Mouse (Mus musculus): ENCODE measurements around the gene Cbwd1. TPM values are rescaled to one million over a fixed set of nuclear protein-coding genes. Genes with fewer than 3 reads are reported as not detected.

Cbwd1 gene
- polyA plus RNA-seq, 1 experiment from 2014 or later, result 27.6 TPM

GRCm38 (mm10) chr19:24994900-24995299 lies 33.5 kb upstream of the Cbwd1 start:
- no peak for ATAC-seq (ENCODE audit: insufficient number of reproducible peaks, insufficient read depth, low FRiP score, low TSS enrichment, low read depth)
- Histone ChIP-seq H3K4me2 (no peak overlapping the region), H3K4me1 (replicated peaks) (peaks cover 3% of the 10 kb centered on the region), H3K36me3 (no peaks in the 10 kb centered on the region), H3K9ac (replicated peaks) (no peak overlapping the region), H3K4me3 (replicated peaks) (no peak overlapping the region), H3K27me3 (peaks cover 37% of the 10 kb centered on the region), H3K27ac (no peak overlapping the region), H3K9me3 (no peaks in the 10 kb centered on the region)
- 46% methylated on average over 8 of the region's 8 CpGs for WGBS

GRCm38 (mm10) chr19:24993526-24993925 lies 32.1 kb upstream of the Cbwd1 start:
- no peaks in the 10 kb centered on the region for H3K36me3 ChIP-seq
- ATAC-seq (ENCODE audit: insufficient number of reproducible peaks, insufficient read depth, low FRiP score, low TSS enrichment, low read depth), result no peak
- 66% methylated on average over 6 of the region's 6 CpGs for WGBS

DNA sequence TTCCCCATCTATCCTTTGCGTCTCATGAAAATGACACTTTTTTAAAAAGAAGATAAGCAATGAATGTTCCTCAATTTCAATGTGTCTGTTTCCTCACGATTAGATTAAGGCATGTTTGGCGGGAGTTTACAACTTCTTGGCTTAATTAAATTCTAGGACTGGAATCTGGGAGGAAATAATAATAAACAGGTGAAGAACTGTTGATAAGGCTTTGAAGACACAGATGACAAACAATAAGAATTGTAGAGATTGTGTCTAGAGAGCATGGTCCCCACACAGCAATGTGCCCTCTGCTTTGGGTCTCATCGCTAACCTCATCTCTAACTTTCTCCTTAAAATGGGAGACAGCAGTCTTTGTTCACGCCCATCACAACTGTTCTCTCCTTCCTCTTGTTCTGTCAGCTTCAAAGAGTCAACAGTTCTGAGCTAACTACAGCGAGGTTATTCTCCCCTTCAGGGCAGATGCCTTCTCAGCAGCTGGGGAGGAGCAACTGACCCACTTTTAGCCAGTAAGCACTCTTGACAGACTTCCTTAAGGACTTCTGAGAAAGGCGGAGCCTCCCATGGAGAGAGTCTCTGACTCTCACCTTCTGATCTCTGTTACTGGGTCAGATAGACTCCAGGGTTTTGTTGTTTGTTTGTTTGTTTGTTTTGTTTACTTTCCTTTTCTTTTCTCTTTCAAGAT lies 28.9 kb upstream of the Cbwd1 start:
- Histone ChIP-seq H3K4me1 (replicated peaks) (peaks cover 3% of the 10 kb centered on the region; the same call in 1 of the 2 replicates), H3K27ac (no peak overlapping the region), H3K36me3 (no peaks in the 10 kb centered on the region), H3K9ac (replicated peaks) (no peak overlapping the region), H3K4me2 (no peak overlapping the region), H3K4me3 (replicated peaks) (no peak overlapping the region), H3K9me3 (no peaks in the 10 kb centered on the region), H3K27me3 (no peaks in the 10 kb centered on the region)
- 67% methylated on average over 7 of the region's 7 CpGs for WGBS
- no peak for ATAC-seq (ENCODE audit: insufficient number of reproducible peaks, insufficient read depth, low FRiP score, low TSS enrichment, low read depth)

More at GRCm38 (mm10) chr19:24993526-24993925, 32.1 kb upstream of the Cbwd1 start:
- H3K4me1 ChIP-seq (replicated peaks), result peaks cover 3% of the 10 kb centered on the region; the same call in 1 of the 2 replicates
- no peak overlapping the region for H3K4me2 ChIP-seq
- peaks cover 23% of the 10 kb centered on the region; the same call in 1 of the 2 replicates for H3K27me3 ChIP-seq
- no peaks in the 10 kb centered on the region for H3K9me3 ChIP-seq
- no peak overlapping the region for H3K27ac ChIP-seq
- no peak overlapping the region for H3K9ac ChIP-seq (replicated peaks)
- no peak overlapping the region for H3K4me3 ChIP-seq (replicated peaks)

- WGBS, result 84% methylated on average over 5 of the region's 5 CpGs
These were observed 27.4 kb upstream of the Cbwd1 start for GRCm38 (mm10) chr19:24988831-24989230.

GRCm38 (mm10) chr19:24987355-24987754 lies 25.9 kb upstream of the Cbwd1 start:
- Histone ChIP-seq H3K36me3 (no peaks in the 10 kb centered on the region), H3K4me2 (no peak overlapping the region), H3K27ac (no peak overlapping the region), H3K4me1 (replicated peaks) (no peaks in the 10 kb centered on the region), H3K4me3 (replicated peaks) (no peak overlapping the region), H3K27me3 (no peaks in the 10 kb centered on the region), H3K9me3 (no peaks in the 10 kb centered on the region), H3K9ac (replicated peaks) (no peak overlapping the region)
- WGBS, result 69% methylated on average over 4 of the region's 4 CpGs
- ATAC-seq (ENCODE audit: insufficient number of reproducible peaks, insufficient read depth, low FRiP score, low TSS enrichment, low read depth), result no peak

More at GRCm38 (mm10) chr19:24988831-24989230, 27.4 kb upstream of the Cbwd1 start:
- Histone ChIP-seq H3K27ac (no peak overlapping the region), H3K36me3 (no peaks in the 10 kb centered on the region), H3K4me2 (no peak overlapping the region), H3K4me1 (replicated peaks) (no peaks in the 10 kb centered on the region), H3K9ac (replicated peaks) (no peak overlapping the region), H3K9me3 (no peaks in the 10 kb centered on the region), H3K27me3 (no peaks in the 10 kb centered on the region), H3K4me3 (replicated peaks) (no peak overlapping the region)
- no peak for ATAC-seq (ENCODE audit: insufficient number of reproducible peaks, insufficient read depth, low FRiP score, low TSS enrichment, low read depth)

DNA sequence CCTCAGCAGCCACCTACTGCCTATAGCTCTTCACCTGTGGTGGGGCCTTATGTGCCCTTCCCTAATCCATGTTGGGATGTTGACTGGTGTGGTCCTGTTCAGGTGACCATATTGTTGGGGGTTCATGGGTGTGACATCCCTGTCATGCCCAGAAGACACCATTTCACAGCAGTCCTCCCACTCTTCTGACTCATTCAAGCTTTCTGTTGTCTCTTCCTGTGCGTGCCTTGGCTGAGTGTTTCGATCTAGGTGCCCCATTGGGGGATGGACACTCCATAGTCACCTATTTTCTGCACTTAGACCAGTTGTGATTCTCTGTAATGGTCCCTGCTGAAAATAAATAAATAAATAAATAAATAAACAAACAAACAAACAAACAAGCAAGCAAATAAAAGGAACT lies 23.6 kb upstream of the Cbwd1 start:
- H3K4me2 ChIP-seq, result no peak overlapping the region
- no peaks in the 10 kb centered on the region for H3K27me3 ChIP-seq
- no peak overlapping the region for H3K9ac ChIP-seq (replicated peaks)
- no peak for ATAC-seq (ENCODE audit: insufficient number of reproducible peaks, insufficient read depth, low FRiP score, low TSS enrichment, low read depth)
- WGBS, result 89% methylated on average over 2 of the region's 2 CpGs
- H3K9me3 ChIP-seq, result no peaks in the 10 kb centered on the region
- H3K27ac ChIP-seq, result no peak overlapping the region
- no peak overlapping the region for H3K4me3 ChIP-seq (replicated peaks)
- no peaks in the 10 kb centered on the region for H3K4me1 ChIP-seq (replicated peaks)
- no peaks in the 10 kb centered on the region for H3K36me3 ChIP-seq

DNA sequence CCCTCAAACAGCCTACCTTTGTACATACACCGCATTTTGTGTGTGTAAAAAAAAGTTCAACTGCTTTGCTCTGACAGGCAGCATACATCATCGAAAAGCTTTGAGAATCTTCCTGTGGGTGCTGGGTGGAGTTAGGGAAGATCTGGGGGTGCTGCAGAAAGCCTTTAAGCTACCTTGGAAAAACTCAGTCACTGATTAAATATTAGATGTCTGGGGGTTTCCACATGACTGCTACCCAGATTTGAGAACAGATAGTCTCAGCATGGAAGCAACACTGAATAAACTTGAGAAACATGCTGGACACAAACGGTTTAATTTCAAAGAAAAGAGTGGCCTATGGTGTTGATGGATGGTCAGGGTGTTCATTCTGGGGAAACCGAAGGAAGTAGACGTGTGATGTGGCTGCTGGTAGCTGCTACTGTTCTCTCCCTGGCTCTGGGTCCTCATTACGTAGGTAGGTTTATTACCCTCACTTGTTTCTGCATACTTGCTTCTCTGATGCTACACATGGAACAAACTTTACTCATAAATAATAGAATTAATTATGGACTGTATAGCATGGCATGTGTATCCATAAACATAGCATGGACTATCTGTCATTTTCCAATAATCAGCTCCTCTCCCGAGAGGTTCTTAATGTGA lies 22.6 kb upstream of the Cbwd1 start:
- Histone ChIP-seq H3K9me3 (no peaks in the 10 kb centered on the region), H3K4me3 (replicated peaks) (no peak overlapping the region), H3K4me2 (no peak overlapping the region), H3K4me1 (replicated peaks) (no peaks in the 10 kb centered on the region), H3K36me3 (no peaks in the 10 kb centered on the region), H3K9ac (replicated peaks) (no peak overlapping the region), H3K27me3 (no peaks in the 10 kb centered on the region), H3K27ac (no peak overlapping the region)
- no peak for ATAC-seq (ENCODE audit: insufficient number of reproducible peaks, insufficient read depth, low FRiP score, low TSS enrichment, low read depth)
- 74% methylated on average over 7 of the region's 7 CpGs for WGBS

GRCm38 (mm10) chr19:24983050-24983449 lies 21.6 kb upstream of the Cbwd1 start:
- no peak for ATAC-seq (ENCODE audit: insufficient number of reproducible peaks, insufficient read depth, low FRiP score, low TSS enrichment, low read depth)
- Histone ChIP-seq H3K36me3 (no peaks in the 10 kb centered on the region), H3K27me3 (no peaks in the 10 kb centered on the region), H3K4me3 (replicated peaks) (no peak overlapping the region), H3K9me3 (no peaks in the 10 kb centered on the region), H3K27ac (no peak overlapping the region), H3K4me1 (replicated peaks) (no peaks in the 10 kb centered on the region), H3K4me2 (no peak overlapping the region), H3K9ac (replicated peaks) (no peak overlapping the region)
- WGBS, result 81% methylated on average over 4 of the region's 4 CpGs

DNA sequence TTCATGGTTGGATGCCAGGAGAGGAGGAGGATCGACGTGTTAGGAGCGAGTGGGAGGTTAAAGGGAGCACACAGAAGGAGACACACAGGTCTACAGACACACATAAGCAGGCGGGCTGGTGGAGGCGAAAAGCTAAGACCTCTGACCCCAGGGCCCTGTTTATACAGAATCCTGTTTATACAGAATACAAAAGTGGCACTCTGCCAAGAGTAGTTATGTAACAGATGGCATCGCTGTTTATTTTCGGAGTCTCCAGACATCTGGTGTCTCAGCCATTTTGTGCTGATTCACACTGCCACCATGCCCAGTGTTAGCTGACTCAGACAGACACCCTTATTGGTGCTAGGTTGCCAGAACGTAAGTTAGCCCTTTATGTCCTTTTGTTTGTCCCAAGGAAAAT lies 19.9 kb upstream of the Cbwd1 start:
- WGBS, result 71% methylated on average over 8 of the region's 8 CpGs
- H3K9ac ChIP-seq (replicated peaks), result no peak overlapping the region
- ATAC-seq (ENCODE audit: insufficient number of reproducible peaks, insufficient read depth, low FRiP score, low TSS enrichment, low read depth), result no peak

DNA sequence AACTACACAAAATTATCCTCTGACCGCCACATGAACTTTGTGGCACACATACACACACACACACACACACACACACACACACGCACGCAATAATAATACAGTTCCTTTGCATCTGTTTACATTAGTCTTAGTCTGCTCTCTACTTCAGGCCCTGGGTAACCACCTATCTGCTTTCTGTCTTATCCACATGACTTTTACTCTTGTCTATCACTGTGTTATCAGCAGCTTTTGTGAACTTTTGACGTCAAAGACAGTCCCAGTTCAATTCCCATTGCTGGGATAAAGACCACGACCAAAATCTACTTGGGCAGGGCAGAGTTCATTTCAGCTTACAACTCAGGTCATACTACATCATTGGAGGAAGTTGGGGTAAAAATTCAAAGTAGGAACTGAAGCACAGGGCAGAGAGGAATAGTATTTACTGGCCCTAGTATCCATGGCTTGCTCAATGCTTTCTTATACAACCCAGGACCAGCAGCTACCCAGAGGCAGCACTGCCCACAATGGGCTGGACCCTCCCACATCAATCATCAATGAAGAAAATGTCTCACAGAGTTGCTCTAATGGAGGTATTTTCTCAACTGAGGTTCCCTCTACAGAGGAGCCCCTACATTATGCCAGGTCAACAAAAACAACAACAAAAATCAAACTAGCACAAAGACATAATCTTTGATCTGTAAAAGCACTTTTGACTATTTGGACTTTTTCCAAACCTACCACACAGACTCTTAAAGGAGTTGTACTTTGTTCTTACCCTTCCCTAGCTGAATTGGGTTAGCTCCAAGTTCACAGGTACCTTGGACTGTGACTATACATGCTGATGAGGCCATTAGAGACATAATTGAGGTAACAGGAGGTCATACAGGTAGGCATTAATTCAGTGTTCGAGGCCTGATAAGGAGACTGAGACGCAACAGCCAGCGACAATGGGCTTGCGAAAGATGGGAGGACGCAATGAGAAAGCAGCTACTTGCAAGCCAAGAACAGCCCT lies 17.7 kb upstream of the Cbwd1 start:
- H3K4me1 ChIP-seq (replicated peaks), result no peaks in the 10 kb centered on the region
- no peak overlapping the region for H3K27ac ChIP-seq
- no peak overlapping the region for H3K4me3 ChIP-seq (replicated peaks)
- no peaks in the 10 kb centered on the region for H3K36me3 ChIP-seq
- no peak overlapping the region for H3K4me2 ChIP-seq
- WGBS, result 90% methylated on average over 10 of the region's 10 CpGs
- no peak overlapping the region for H3K9ac ChIP-seq (replicated peaks)
- no peaks in the 10 kb centered on the region for H3K9me3 ChIP-seq
- no peaks in the 10 kb centered on the region for H3K27me3 ChIP-seq
- no peak for ATAC-seq (ENCODE audit: insufficient number of reproducible peaks, insufficient read depth, low FRiP score, low TSS enrichment, low read depth)

More for the DNA sequence above, 19.9 kb upstream of the Cbwd1 start:
- H3K4me3 ChIP-seq (replicated peaks), result no peak overlapping the region
- no peaks in the 10 kb centered on the region for H3K27me3 ChIP-seq
- no peaks in the 10 kb centered on the region for H3K9me3 ChIP-seq
- no peak overlapping the region for H3K27ac ChIP-seq
- H3K4me2 ChIP-seq, result no peak overlapping the region
- H3K4me1 ChIP-seq (replicated peaks), result no peaks in the 10 kb centered on the region
- no peaks in the 10 kb centered on the region for H3K36me3 ChIP-seq

DNA sequence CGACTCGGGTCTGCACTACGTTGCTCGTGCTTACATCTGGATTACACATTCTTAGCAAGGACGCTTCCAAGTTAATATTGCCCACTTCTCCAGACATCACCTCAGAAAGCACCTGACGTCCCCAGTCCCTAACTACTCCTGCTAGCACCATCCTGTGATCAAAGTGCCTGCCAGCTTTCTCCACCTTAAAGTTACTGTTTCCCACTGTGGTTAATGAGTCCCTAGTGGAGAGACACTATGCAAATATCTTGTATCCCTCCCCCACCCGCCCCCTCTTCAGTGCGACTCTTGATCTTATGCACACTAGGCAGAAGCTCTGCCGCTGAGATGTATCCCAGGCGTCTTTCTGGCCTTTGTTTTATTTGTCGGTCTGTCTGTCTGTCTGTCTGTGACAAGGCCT lies 16.6 kb upstream of the Cbwd1 start:
- H3K27me3 ChIP-seq, result no peaks in the 10 kb centered on the region
- H3K27ac ChIP-seq, result no peak overlapping the region
- no peaks in the 10 kb centered on the region for H3K4me1 ChIP-seq (replicated peaks)
- 60% methylated on average over 11 of the region's 11 CpGs for WGBS
- ATAC-seq (ENCODE audit: insufficient number of reproducible peaks, insufficient read depth, low FRiP score, low TSS enrichment, low read depth), result no peak
- no peak overlapping the region for H3K4me2 ChIP-seq
- H3K9me3 ChIP-seq, result no peaks in the 10 kb centered on the region
- H3K36me3 ChIP-seq, result no peaks in the 10 kb centered on the region
- H3K9ac ChIP-seq (replicated peaks), result no peak overlapping the region
- H3K4me3 ChIP-seq (replicated peaks), result no peak overlapping the region
